Mouse (Mus musculus): ENCODE measurements around the gene Mms19. TPM values are rescaled to one million over a fixed set of nuclear protein-coding genes. Genes with fewer than 3 reads are reported as not detected.

The Mms19 gene
- 35.2 and 42.0 TPM in 2 replicates for polyA plus RNA-seq (2015; fragmentation: Nextera tagmentation; extraction: Ambion mirVana)

DNA sequence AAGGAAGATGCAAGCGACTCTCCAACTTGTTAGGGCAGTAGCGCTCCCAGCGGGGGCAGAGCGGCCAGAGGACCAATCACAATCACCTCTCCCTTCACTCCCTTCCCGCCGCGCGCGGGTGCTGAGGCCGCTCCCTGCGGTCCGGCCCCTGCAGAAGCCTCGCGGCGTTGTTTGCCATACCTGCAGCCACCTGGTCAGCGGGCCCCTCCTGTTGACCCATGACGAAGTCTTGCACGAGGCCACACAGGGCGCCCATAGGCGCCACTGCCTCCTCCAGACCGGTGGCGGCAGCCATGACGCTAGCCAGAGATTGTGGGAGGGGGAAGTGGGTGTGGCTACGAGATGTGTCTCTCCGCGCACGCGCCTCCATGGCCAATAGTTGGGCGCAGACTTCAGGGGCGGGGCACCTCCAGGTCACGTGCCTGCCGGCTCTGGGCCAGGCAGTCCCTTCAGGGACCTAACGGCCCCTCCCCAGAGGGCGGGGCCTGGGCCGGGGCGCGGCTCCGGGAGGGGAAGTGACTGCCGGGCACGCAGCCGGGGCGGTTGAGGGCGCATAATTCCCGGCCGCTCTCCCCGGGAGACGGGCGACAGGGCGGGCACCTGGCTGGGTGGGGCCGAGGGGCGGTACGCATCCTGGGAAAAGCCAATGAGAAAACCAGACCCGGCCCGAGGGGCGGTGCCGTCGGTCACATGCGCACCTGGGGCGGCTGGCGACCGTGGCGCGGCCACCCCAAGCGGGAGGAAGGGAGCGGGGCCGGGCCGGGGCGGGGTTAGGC is at the start of gene Mms19:
Mms19 (minus strand) TSS at position 339 of the 776 bp plus-strand sequence.
- peak; percentile 97 for ATAC-seq (ENCODE audit: insufficient number of reproducible peaks, low FRiP score, low TSS enrichment, low read depth)
- peaks cover 44% of the 10 kb centered on the region for H3K4me1 ChIP-seq

DNA sequence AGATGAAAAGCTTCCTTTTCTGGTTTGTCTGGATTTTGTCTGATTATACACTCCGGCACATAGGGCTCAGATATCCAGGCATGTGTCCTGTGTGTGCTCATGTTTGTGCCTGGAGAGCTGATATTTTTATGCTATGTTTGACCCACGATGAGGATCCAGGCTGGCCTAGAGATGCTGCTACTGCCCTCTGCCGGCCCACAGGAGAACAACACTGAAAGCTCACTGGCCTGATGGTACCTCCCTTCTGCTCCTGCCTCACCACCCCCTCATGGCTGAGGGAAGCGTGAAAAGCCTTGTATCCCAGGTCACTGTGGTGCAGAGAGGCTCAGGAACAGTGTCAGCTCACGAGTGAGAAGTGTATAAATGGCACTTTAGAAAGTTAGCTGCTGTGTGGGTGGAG is 45.2 kb upstream of the Mms19 start:
- no peaks in the 10 kb centered on the region for H3K36me3 ChIP-seq
- 3% methylated on average over 5 of the region's 5 CpGs for whole genome bisulfite sequencing
- H3K4me2 ChIP-seq (replicated peaks): no peak overlapping the region
- H3K27ac ChIP-seq (replicated peaks): no peak overlapping the region
- H3K9ac ChIP-seq: no peak overlapping the region
- no peaks in the 10 kb centered on the region for H3K27me3 ChIP-seq
- H3K4me3 ChIP-seq (replicated peaks): no peak overlapping the region
- H3K9me3 ChIP-seq (replicated peaks): no peaks in the 10 kb centered on the region
- peak; percentile 25; the same call in 1 of the 2 replicates for ATAC-seq (ENCODE audit: insufficient number of reproducible peaks, low FRiP score, low TSS enrichment, low read depth)
- H3K4me1 ChIP-seq: peaks cover 30% of the 10 kb centered on the region

More for the DNA sequence above, at the start of gene Mms19:
- Histone ChIP-seq H3K36me3 (no peaks in the 10 kb centered on the region), H3K9ac (peak within 1 kb of the TSS; percentile 82), H3K9me3 (replicated peaks) (no peaks in the 10 kb centered on the region), H3K27me3 (no peaks in the 10 kb centered on the region), H3K4me3 (replicated peaks) (peak within 1 kb of the TSS; percentile 82), H3K4me2 (replicated peaks) (peak within 1 kb of the TSS; percentile 78), H3K27ac (replicated peaks) (peak within 1 kb of the TSS; percentile 92)
- WGBS: under 1% methylated on average over 67 of the region's 68 CpGs

GRCm38 (mm10) chr19:42022542-42022848 is 41.5 kb upstream of the Mms19 start:
- no peak overlapping the region for H3K9ac ChIP-seq
- H3K27me3 ChIP-seq: no peaks in the 10 kb centered on the region
- no peak overlapping the region for H3K4me2 ChIP-seq (replicated peaks)
- H3K27ac ChIP-seq (replicated peaks): peak overlapping the region; percentile 65
- WGBS: 58% methylated on average over 2 of the region's 2 CpGs
- 0 out of 2 replicates have a peak, but pooled peaks have one; percentile 24 for ATAC-seq (ENCODE audit: insufficient number of reproducible peaks, low FRiP score, low TSS enrichment, low read depth)
- no peak overlapping the region for H3K4me3 ChIP-seq (replicated peaks)
- H3K4me1 ChIP-seq: peaks cover 53% of the 10 kb centered on the region
- H3K36me3 ChIP-seq: no peaks in the 10 kb centered on the region
- no peaks in the 10 kb centered on the region for H3K9me3 ChIP-seq (replicated peaks)

DNA sequence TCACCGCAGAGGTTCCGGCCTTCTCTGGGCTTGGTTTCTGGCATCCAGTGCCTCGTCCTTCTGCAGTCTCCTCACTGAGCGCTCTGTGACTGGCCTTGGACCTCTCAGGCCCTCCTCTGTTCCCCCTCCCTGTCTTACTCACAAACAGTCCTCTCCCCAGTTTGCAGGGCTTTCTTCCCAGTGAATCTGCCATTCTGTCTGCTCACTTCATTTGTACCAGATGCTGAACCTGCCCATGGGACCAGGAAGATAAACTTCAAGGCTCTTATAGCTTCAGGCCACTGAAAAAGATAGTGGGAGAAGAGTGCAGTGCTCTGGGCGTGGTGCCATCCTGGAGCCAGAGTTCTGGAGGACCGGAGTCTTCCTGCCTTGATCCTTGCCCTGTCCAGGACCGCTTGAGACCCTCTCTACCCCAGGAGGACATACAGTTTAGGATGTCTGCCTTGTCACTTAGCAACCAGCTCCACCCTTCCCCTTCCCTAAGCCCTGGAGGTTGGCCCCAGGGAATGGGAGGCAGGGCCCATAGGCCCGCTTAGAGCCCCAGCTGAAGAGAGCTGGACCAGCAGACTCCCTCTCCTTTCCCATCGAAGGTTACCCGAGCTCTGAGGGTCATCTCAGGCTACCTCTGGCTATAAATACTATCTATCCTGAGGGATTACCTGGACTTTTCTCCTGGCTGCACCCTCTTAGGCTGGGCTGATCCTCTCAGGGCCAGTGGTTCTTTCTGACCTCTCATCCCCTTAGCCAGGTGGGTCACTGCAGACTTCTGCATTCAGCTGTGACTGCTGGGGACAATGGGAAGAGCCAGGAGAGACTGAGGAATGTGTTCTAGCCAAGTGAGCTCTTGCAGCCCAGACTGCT is 41.0 kb upstream of the Mms19 start:
- Histone ChIP-seq H3K9ac (no peak overlapping the region), H3K4me2 (replicated peaks) (no peak overlapping the region), H3K36me3 (no peaks in the 10 kb centered on the region), H3K27me3 (no peaks in the 10 kb centered on the region), H3K4me1 (peaks cover 59% of the 10 kb centered on the region), H3K27ac (replicated peaks) (peak overlapping the region; percentile 65), H3K4me3 (replicated peaks) (no peak overlapping the region), H3K9me3 (replicated peaks) (no peaks in the 10 kb centered on the region)
- WGBS: 68% methylated on average over 10 of the region's 10 CpGs
- no peak for ATAC-seq (ENCODE audit: insufficient number of reproducible peaks, low FRiP score, low TSS enrichment, low read depth)

DNA sequence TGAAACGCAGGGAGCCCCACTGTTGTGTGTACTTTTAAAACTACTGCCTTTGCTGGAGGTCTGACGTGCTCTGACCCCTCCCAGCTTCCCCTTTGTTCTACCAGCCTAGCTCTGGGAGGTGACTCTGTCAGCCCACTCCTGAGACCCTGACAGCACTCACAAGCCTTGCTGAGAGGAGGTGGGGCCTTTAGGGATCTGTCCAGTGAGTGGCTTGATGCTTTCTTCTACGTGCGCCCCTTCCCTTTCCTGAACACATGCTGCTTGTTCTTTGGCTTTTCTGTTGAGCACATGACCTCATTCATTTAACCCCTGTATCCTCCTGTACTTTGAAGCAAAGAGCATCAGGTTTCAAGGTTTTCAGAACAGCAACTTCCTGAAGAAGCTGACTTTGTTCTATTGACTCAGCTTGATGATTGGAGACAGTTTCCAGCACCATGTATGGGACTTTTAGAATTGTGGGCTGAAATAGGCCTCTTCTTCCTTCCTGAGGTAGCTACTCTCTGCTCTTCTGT is 38.1 kb upstream of the Mms19 start:
- H3K4me1 ChIP-seq: peaks cover 76% of the 10 kb centered on the region
- no peak overlapping the region for H3K9ac ChIP-seq
- no peak for ATAC-seq (ENCODE audit: insufficient number of reproducible peaks, low FRiP score, low TSS enrichment, low read depth)
- peak overlapping the region; percentile 93 for H3K27ac ChIP-seq (replicated peaks)
- H3K4me3 ChIP-seq (replicated peaks): no peak overlapping the region
- H3K9me3 ChIP-seq (replicated peaks): no peaks in the 10 kb centered on the region
- no peaks in the 10 kb centered on the region for H3K27me3 ChIP-seq
- H3K4me2 ChIP-seq (replicated peaks): no peak overlapping the region
- H3K36me3 ChIP-seq: no peaks in the 10 kb centered on the region
- 33% methylated on average over 4 of the region's 4 CpGs for WGBS

- no peaks in the 10 kb centered on the region for H3K36me3 ChIP-seq
- H3K9ac ChIP-seq: no peak overlapping the region
- no peaks in the 10 kb centered on the region for H3K27me3 ChIP-seq
- no peaks in the 10 kb centered on the region for H3K9me3 ChIP-seq (replicated peaks)
- WGBS: 37% methylated on average over 8 of the region's 8 CpGs
- 0 out of 2 replicates have a peak overlapping the region, but pooled peaks have one; percentile 4 for H3K4me2 ChIP-seq (replicated peaks)
- H3K4me1 ChIP-seq: peaks cover 71% of the 10 kb centered on the region
- H3K4me3 ChIP-seq (replicated peaks): no peak overlapping the region
- H3K27ac ChIP-seq (replicated peaks): peak overlapping the region; percentile 93
- peak; percentile 73 for ATAC-seq (ENCODE audit: insufficient number of reproducible peaks, low FRiP score, low TSS enrichment, low read depth)
These were observed 36.7 kb upstream of the Mms19 start for GRCm38 (mm10) chr19:42017399-42018247.

DNA sequence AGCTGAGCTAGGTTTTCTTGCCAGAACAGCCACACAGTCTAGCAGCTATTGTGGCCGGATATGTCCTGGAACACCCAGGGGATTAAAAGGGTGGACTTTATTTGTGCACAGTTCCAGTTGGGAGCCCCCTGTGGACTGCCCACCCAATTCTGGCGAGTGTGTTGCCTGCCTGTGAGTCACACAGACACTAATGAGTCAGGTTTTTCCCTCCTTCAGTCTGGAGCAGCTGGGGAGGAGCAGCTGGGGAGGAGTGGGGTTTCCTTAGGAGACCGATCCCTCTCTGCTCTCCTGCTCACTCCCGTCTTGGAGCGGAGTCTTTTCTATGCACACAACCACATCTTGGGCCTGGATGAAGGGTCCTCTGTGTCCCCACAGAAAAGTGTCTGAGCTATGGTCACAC is 35.9 kb upstream of the Mms19 start:
- peaks cover 64% of the 10 kb centered on the region for H3K4me1 ChIP-seq
- 0 out of 2 replicates have a peak, but pooled peaks have one; percentile 56 for ATAC-seq (ENCODE audit: insufficient number of reproducible peaks, low FRiP score, low TSS enrichment, low read depth)
- no peaks in the 10 kb centered on the region for H3K36me3 ChIP-seq

DNA sequence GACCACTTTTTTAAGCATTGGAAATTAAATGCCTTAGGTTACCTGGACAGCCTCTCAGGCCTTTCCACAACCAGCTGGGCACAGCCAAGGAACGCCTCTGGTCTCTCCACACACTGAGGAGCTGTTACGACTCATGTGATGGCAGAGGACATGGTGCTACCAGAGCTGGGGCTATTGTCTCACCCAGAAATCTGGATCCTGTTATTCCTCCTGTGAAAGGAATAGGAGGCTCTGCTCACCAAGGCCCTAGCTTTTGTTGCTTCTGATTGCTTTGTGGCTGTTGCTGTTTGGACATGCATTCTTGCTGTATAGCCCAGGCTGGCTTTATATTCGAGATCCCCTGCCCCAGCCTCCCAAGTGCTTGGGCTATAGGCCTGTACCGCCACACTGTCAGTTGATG is 35.3 kb upstream of the Mms19 start:
- no peak overlapping the region for H3K4me3 ChIP-seq (replicated peaks)
- no peaks in the 10 kb centered on the region for H3K36me3 ChIP-seq
- ATAC-seq (ENCODE audit: insufficient number of reproducible peaks, low FRiP score, low TSS enrichment, low read depth): no peak
- no peaks in the 10 kb centered on the region for H3K27me3 ChIP-seq
- peaks cover 58% of the 10 kb centered on the region for H3K4me1 ChIP-seq
- H3K4me2 ChIP-seq (replicated peaks): no peak overlapping the region
- H3K9ac ChIP-seq: no peak overlapping the region
- WGBS: 55% methylated on average over 4 of the region's 4 CpGs
- no peaks in the 10 kb centered on the region for H3K9me3 ChIP-seq (replicated peaks)
- peak overlapping the region; percentile 93 for H3K27ac ChIP-seq (replicated peaks)

More for the DNA sequence above, 35.9 kb upstream of the Mms19 start:
- 0 out of 2 replicates have a peak overlapping the region, but pooled peaks have one; percentile 4 for H3K4me2 ChIP-seq (replicated peaks)
- H3K4me3 ChIP-seq (replicated peaks): no peak overlapping the region
- H3K9me3 ChIP-seq (replicated peaks): no peaks in the 10 kb centered on the region
- 29% methylated on average over 5 of the region's 5 CpGs for WGBS
- H3K27ac ChIP-seq (replicated peaks): peak overlapping the region; percentile 93
- H3K9ac ChIP-seq: no peak overlapping the region
- H3K27me3 ChIP-seq: no peaks in the 10 kb centered on the region

DNA sequence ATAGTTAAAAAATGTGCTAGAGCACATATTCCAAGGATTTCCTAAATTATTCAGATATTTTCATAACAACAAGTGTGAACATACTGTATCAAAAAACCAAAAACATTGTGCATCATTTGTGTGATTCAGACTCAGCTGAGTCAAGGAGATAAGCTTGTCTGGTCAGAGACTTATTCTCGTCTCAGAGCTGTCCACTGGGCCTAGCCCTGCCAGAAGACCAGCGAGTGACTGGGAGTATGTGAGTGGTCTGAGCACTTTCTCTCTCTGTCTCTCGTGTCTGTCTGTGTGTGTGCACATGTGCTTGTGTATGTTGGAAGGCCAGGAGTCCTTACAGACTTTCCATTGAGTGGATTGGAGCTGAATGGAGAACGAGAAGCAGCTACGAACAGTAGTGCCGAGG is 34.0 kb upstream of the Mms19 start:
- 80% methylated on average over 6 of the region's 6 CpGs for WGBS
- H3K36me3 ChIP-seq: no peaks in the 10 kb centered on the region
- no peaks in the 10 kb centered on the region for H3K27me3 ChIP-seq
- no peak overlapping the region for H3K4me2 ChIP-seq (replicated peaks)
- H3K27ac ChIP-seq (replicated peaks): no peak overlapping the region
- peaks cover 59% of the 10 kb centered on the region for H3K4me1 ChIP-seq
- H3K9ac ChIP-seq: no peak overlapping the region
- H3K9me3 ChIP-seq (replicated peaks): no peaks in the 10 kb centered on the region
- no peak overlapping the region for H3K4me3 ChIP-seq (replicated peaks)
- no peak for ATAC-seq (ENCODE audit: insufficient number of reproducible peaks, low FRiP score, low TSS enrichment, low read depth)

- Histone ChIP-seq H3K9ac (no peak overlapping the region), H3K4me2 (replicated peaks) (no peak overlapping the region), H3K27ac (replicated peaks) (peak overlapping the region; percentile 11; the same call in 1 of the 2 replicates), H3K27me3 (no peaks in the 10 kb centered on the region), H3K4me1 (peaks cover 55% of the 10 kb centered on the region), H3K4me3 (replicated peaks) (no peak overlapping the region), H3K36me3 (no peaks in the 10 kb centered on the region), H3K9me3 (replicated peaks) (no peaks in the 10 kb centered on the region)
- no peak for ATAC-seq (ENCODE audit: insufficient number of reproducible peaks, low FRiP score, low TSS enrichment, low read depth)
- WGBS: 74% methylated on average over 3 of the region's 3 CpGs
These were observed 33.4 kb upstream of the Mms19 start for GRCm38 (mm10) chr19:42014231-42014825.
